Mouse (Mus musculus) mature B cell (primary cell): Measurements from ENCODE around the gene Atp8a1.
"Not testable (repeated sequence)": the region's sequence is repeated elsewhere in the genome, so short reads cannot be mapped to it uniquely, and the experiment has no call there.

Experiments
- in situ Hi-C: fragments of 300-500 bp; cut with MboI; formaldehyde crosslinking; loops from 2 replicates; pipeline ENCODE4 v1.14.3; 2019

The Atp8a1 gene

GRCm38 (mm10) chr5:67826935-67827334, 20.3 kb downstream of the Atp8a1 start:
- in situ Hi-C loops, result no loop called here

- in situ Hi-C loops, result no loop called here
Measured at GRCm38 (mm10) chr5:67826278-67826677, 21.0 kb downstream of the Atp8a1 start.

GRCm38 (mm10) chr5:67824600-67824999, 22.6 kb downstream of the Atp8a1 start:
- in situ Hi-C loops, result no loop called here

- in situ Hi-C loops, result no loop called here
Measured at GRCm38 (mm10) chr5:67823771-67824170, 23.5 kb downstream of the Atp8a1 start.

- in situ Hi-C loops, result no loop called here
Measured at GRCm38 (mm10) chr5:67822619-67823018, 24.6 kb downstream of the Atp8a1 start.

- in situ Hi-C loops, result no loop called here
Measured at GRCm38 (mm10) chr5:67821987-67822401, 25.2 kb downstream of the Atp8a1 start.

GRCm38 (mm10) chr5:67821185-67821584, 26.0 kb downstream of the Atp8a1 start:
- in situ Hi-C loops, result no loop called here

- in situ Hi-C loops, result no loop called here
Measured at GRCm38 (mm10) chr5:67819451-67819850, 27.8 kb downstream of the Atp8a1 start.

- in situ Hi-C loops, result no loop called here
Measured at GRCm38 (mm10) chr5:67815572-67816325, 31.5 kb downstream of the Atp8a1 start.

GRCm38 (mm10) chr5:67815060-67815459, 32.2 kb downstream of the Atp8a1 start:
- in situ Hi-C loops, result not testable (repeated sequence)

- in situ Hi-C loops, result no loop called here
Measured at GRCm38 (mm10) chr5:67814437-67814965, 32.7 kb downstream of the Atp8a1 start.

- in situ Hi-C loops, result no loop called here
Measured at GRCm38 (mm10) chr5:67813334-67813733, 33.9 kb downstream of the Atp8a1 start.

- in situ Hi-C loops, result no loop called here
Measured at GRCm38 (mm10) chr5:67802174-67803030, 44.8 kb downstream of the Atp8a1 start.

GRCm38 (mm10) chr5:67800801-67801200, 46.4 kb downstream of the Atp8a1 start:
- in situ Hi-C loops, result no loop called here

GRCm38 (mm10) chr5:67799785-67800184, 47.4 kb downstream of the Atp8a1 start:
- in situ Hi-C loops, result no loop called here

GRCm38 (mm10) chr5:67798348-67798747, 48.9 kb downstream of the Atp8a1 start:
- in situ Hi-C loops, result no loop called here

GRCm38 (mm10) chr5:67797006-67797958, 50.0 kb downstream of the Atp8a1 start:
- in situ Hi-C loops, result no loop called here

- in situ Hi-C loops, result no loop called here
Measured at GRCm38 (mm10) chr5:67794129-67794800, 53.0 kb downstream of the Atp8a1 start.

GRCm38 (mm10) chr5:67782775-67783174, 64.5 kb downstream of the Atp8a1 start:
- in situ Hi-C loops, result no loop called here

- in situ Hi-C loops, result no loop called here
Measured at GRCm38 (mm10) chr5:67778026-67778425, 69.2 kb downstream of the Atp8a1 start.

GRCm38 (mm10) chr5:67774186-67774585, 73.0 kb downstream of the Atp8a1 start:
- in situ Hi-C loops, result no loop called here
